Mouse (Mus musculus): ENCODE data around the gene Wwox.

Wwox gene

GRCm38 (mm10) chr8:114743185-114743915 is 303.9 kb downstream of the Wwox start:
- DNase-seq (ENCODE audit: low read depth), result no peak

GRCm38 (mm10) chr8:114746373-114746772 is 306.9 kb downstream of the Wwox start:
- peak; percentile 29 for DNase-seq (ENCODE audit: low read depth)

- no peak for DNase-seq (ENCODE audit: low read depth)
Measured at GRCm38 (mm10) chr8:114751376-114752135, 312.1 kb downstream of the Wwox start.

GRCm38 (mm10) chr8:114759621-114760020 is 320.2 kb downstream of the Wwox start:
- DNase-seq (ENCODE audit: low read depth), result no peak

- DNase-seq (ENCODE audit: low read depth), result no peak
Measured at GRCm38 (mm10) chr8:114768536-114768935, 329.1 kb downstream of the Wwox start.

GRCm38 (mm10) chr8:114770856-114771776 is 331.7 kb downstream of the Wwox start:
- peak; percentile 88 for DNase-seq (ENCODE audit: low read depth)

- no peak for DNase-seq (ENCODE audit: low read depth)
Measured at GRCm38 (mm10) chr8:114772276-114772849, 332.9 kb downstream of the Wwox start.

- no peak for DNase-seq (ENCODE audit: low read depth)
Measured at GRCm38 (mm10) chr8:114773461-114774414, 334.3 kb downstream of the Wwox start.

GRCm38 (mm10) chr8:114774415-114774775 is 334.9 kb downstream of the Wwox start:
- no peak for DNase-seq (ENCODE audit: low read depth)

- no peak for DNase-seq (ENCODE audit: low read depth)
Measured at GRCm38 (mm10) chr8:114775543-114775942, 336.1 kb downstream of the Wwox start.

GRCm38 (mm10) chr8:114776696-114777095 is 337.2 kb downstream of the Wwox start:
- DNase-seq (ENCODE audit: low read depth), result no peak

- DNase-seq (ENCODE audit: low read depth), result no peak
Measured at GRCm38 (mm10) chr8:114777271-114777980, 338.0 kb downstream of the Wwox start.

- DNase-seq (ENCODE audit: low read depth), result no peak
Measured at GRCm38 (mm10) chr8:114779002-114779401, 339.5 kb downstream of the Wwox start.

- DNase-seq (ENCODE audit: low read depth), result no peak
Measured at GRCm38 (mm10) chr8:114783321-114783720, 343.9 kb downstream of the Wwox start.

- DNase-seq (ENCODE audit: low read depth), result no peak
Measured at GRCm38 (mm10) chr8:114785834-114786233, 346.4 kb downstream of the Wwox start.

- peak; percentile 50 for DNase-seq (ENCODE audit: low read depth)
Measured at GRCm38 (mm10) chr8:114789616-114790015, 350.2 kb downstream of the Wwox start.

GRCm38 (mm10) chr8:114790754-114791153 is 351.3 kb downstream of the Wwox start:
- no peak for DNase-seq (ENCODE audit: low read depth)

GRCm38 (mm10) chr8:114793682-114794081 is 354.2 kb downstream of the Wwox start:
- DNase-seq (ENCODE audit: low read depth), result no peak

- DNase-seq (ENCODE audit: low read depth), result peak; percentile 90
Measured at GRCm38 (mm10) chr8:114801428-114802134, 362.1 kb downstream of the Wwox start.

Data from naive thymus-derived CD4-positive, alpha-beta T cell, adult 2 months (primary cell).